Mouse (Mus musculus) left cerebral cortex, adult 18-20 months (tissue): ENCODE results near the gene Vps13d. TPM values are rescaled to one million over a fixed set of nuclear protein-coding genes. Genes with fewer than 3 reads are reported as not detected.

Experiments
- DNase-seq, 2 experiments: peaks; one replicate each; pipeline ENCODE4 v3.0.0; 2021 to 2022; ENCODE audit warnings: low spot score in 2 of 2, mixed read lengths in 1 of 2
- total RNA-seq, 2 experiments: library from RNA; stranded (reverse); gene quantifications; 2 replicates each; pipeline ENCODE4 v1.2.3; 2021

The Vps13d gene
- total RNA-seq, 2 experiments from 2014 or later = 52.0 to 59.4 TPM

- peak; percentile 16 to 23 for DNase-seq
Measured at GRCm38 (mm10) chr4:145155956-145156355, 38.8 kb downstream of the Vps13d start.

- DNase-seq = no peak
Measured at GRCm38 (mm10) chr4:145151103-145151486, 43.7 kb downstream of the Vps13d start.

- no peak for DNase-seq
Measured at GRCm38 (mm10) chr4:145150345-145151102, 44.3 kb downstream of the Vps13d start.

GRCm38 (mm10) chr4:145147006-145147961, 47.5 kb downstream of the Vps13d start:
- DNase-seq = no peak

- DNase-seq = no peak
Measured at GRCm38 (mm10) chr4:145143533-145143932, 51.3 kb downstream of the Vps13d start.

GRCm38 (mm10) chr4:145136705-145137104, 58.1 kb downstream of the Vps13d start:
- no peak for DNase-seq

GRCm38 (mm10) chr4:145135473-145135872, 59.3 kb downstream of the Vps13d start:
- no peak for DNase-seq

- no peak for DNase-seq
Measured at GRCm38 (mm10) chr4:145130772-145131171, 64.0 kb downstream of the Vps13d start.

GRCm38 (mm10) chr4:145129956-145130548, 64.8 kb downstream of the Vps13d start:
- peak; percentile 68 to 75 for DNase-seq

- DNase-seq = peak in 1 of 2 experiments; percentile 20
Measured at GRCm38 (mm10) chr4:145125463-145126220, 69.2 kb downstream of the Vps13d start.

GRCm38 (mm10) chr4:145124419-145124818, 70.4 kb downstream of the Vps13d start:
- no peak for DNase-seq

GRCm38 (mm10) chr4:145111641-145112040, 83.2 kb downstream of the Vps13d start:
- no peak for DNase-seq

- DNase-seq = no peak
Measured at GRCm38 (mm10) chr4:145110736-145111135, 84.1 kb downstream of the Vps13d start.

- no peak for DNase-seq
Measured at GRCm38 (mm10) chr4:145106796-145107195, 88.0 kb downstream of the Vps13d start.

- DNase-seq = no peak
Measured at GRCm38 (mm10) chr4:145105319-145105718, 89.5 kb downstream of the Vps13d start.

- peak in 1 of 2 experiments; percentile 37 for DNase-seq
Measured at GRCm38 (mm10) chr4:145104917-145105316, 89.9 kb downstream of the Vps13d start.

GRCm38 (mm10) chr4:145103617-145104016, 91.2 kb downstream of the Vps13d start:
- no peak for DNase-seq

- no peak for DNase-seq
Measured at GRCm38 (mm10) chr4:145101823-145102718, 92.7 kb downstream of the Vps13d start.

GRCm38 (mm10) chr4:145099853-145100252, 95.0 kb downstream of the Vps13d start:
- DNase-seq = no peak

- no peak for DNase-seq
Measured at GRCm38 (mm10) chr4:145099344-145099743, 95.5 kb downstream of the Vps13d start.
